Mouse (Mus musculus) intestine, postnatal 0 days (tissue): ENCODE results near the gene Ipcef1. TPM values are rescaled to one million over a fixed set of nuclear protein-coding genes. Genes with fewer than 3 reads are reported as not detected.

Experiments
- ATAC-seq: fragments of 200-750 bp; cut with Nextera tagmentation; 2 replicates; pipeline ENCODE4 v1.8.0; 2017; ENCODE audit warnings: mild to moderate bottlenecking, moderate TSS enrichment, moderate library complexity
- H3K27ac ChIP-seq: fragments of 300-500 bp; sonication (generic); 2 replicates; pipeline ENCODE4 v1.5.1; 2014; ENCODE audit warnings: mild to moderate bottlenecking, low read depth, low read length, moderate library complexity
- H3K27me3 ChIP-seq: fragments of 300-500 bp; sonication (generic); replicated peaks from 2 replicates; pipeline ENCODE4 v1.6.1; 2014; ENCODE audit warnings: low read length, mixed read lengths; ENCODE audit not compliant: control insufficient read depth, insufficient read depth
- H3K36me3 ChIP-seq: fragments of 300-500 bp; sonication (generic); 2 replicates; pipeline ENCODE4 v1.6.1; 2014; ENCODE audit warnings: mild to moderate bottlenecking, moderate library complexity; ENCODE audit not compliant: control insufficient read depth, insufficient read depth
- H3K4me1 ChIP-seq: fragments of 300-500 bp; sonication (generic); replicated peaks from 2 replicates; pipeline ENCODE4 v1.6.1; 2014; ENCODE audit warnings: antibody characterized with exemption, low read length, mixed read lengths; ENCODE audit not compliant: control insufficient read depth, insufficient read depth
- H3K4me2 ChIP-seq: fragments of 300-500 bp; sonication (generic); replicated peaks from 2 replicates; pipeline ENCODE4 v1.6.1; 2014; ENCODE audit warnings: low read depth, mild to moderate bottlenecking, moderate library complexity
- H3K4me3 ChIP-seq: fragments of 300-500 bp; sonication (generic); 2 replicates; pipeline ENCODE4 v1.5.1; 2014; ENCODE audit warnings: low read depth, low read length
- H3K9ac ChIP-seq: fragments of 300-500 bp; sonication (generic); 2 replicates; pipeline ENCODE4 v1.6.1; 2014; ENCODE audit warnings: mild to moderate bottlenecking, low read depth, low read length
- H3K9me3 ChIP-seq: fragments of 300-500 bp; sonication (generic); 2 replicates; pipeline ENCODE4 v1.6.1; 2016; ENCODE audit warnings: mixed run types; ENCODE audit not compliant: control insufficient read depth
- CTCF ChIP-seq: sonication (generic); IDR thresholded peaks from 2 replicates; pipeline ENCODE4 v1.5.1; 2016; ENCODE audit warnings: low read depth, mild to moderate bottlenecking, control low read depth, antibody characterized with exemption, moderate library complexity
- WGBS: fragments of 180-500 bp; shearing (Covaris S2); extraction: QIAGEN DNeasy Blood & Tissue Kit; methylation state at CpG from one replicate; pipeline ENCODE4 v1.1.7; 2014; 5-methylcytosine and 5-hydroxymethylcytosine counted together
- polyA plus RNA-seq: library from polyadenylated mRNA; unstranded; fragments of >200 nt; fragmentation: Nextera tagmentation; extraction: Ambion mirVana; gene quantifications from 2 replicates; pipeline ENCODE4 v1.2.1, GENCODE M21; 2015

Gene Ipcef1
- polyA plus RNA-seq, 1 experiment from 2014 or later = 0.12 TPM

DNA sequence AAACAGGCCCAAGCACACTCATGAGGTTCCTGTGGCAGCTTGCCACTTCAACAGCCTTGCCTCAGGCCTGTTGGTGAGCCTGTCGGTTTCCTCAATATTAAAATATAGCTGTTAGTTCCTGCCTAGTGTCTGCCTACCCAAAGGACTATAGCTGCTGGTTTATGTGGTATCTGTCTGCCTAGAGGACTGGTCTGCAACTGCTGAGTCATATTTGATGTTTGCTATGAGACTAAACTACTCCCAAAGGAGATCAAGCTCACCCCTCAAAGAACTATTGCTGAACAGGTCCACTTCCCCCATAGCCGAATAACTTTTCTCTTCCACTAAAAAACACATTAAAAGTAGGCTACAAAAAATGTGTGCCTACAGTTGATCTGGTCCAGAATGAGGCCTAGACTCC lies 22.0 kb upstream of the Ipcef1 start:
- WGBS = 89% methylated on average over 2 of the region's 2 CpGs
- no peak for ATAC-seq
- Histone ChIP-seq H3K36me3 (no peaks in the 10 kb centered on the region), H3K9ac (no peak overlapping the region), H3K27me3 (no peaks in the 10 kb centered on the region), H3K9me3 (no peaks in the 10 kb centered on the region), H3K4me3 (no peak overlapping the region), H3K4me1 (no peaks in the 10 kb centered on the region), H3K4me2 (no peak overlapping the region), H3K27ac (no peak overlapping the region)
- TF ChIP-seq CTCF = no peak

DNA sequence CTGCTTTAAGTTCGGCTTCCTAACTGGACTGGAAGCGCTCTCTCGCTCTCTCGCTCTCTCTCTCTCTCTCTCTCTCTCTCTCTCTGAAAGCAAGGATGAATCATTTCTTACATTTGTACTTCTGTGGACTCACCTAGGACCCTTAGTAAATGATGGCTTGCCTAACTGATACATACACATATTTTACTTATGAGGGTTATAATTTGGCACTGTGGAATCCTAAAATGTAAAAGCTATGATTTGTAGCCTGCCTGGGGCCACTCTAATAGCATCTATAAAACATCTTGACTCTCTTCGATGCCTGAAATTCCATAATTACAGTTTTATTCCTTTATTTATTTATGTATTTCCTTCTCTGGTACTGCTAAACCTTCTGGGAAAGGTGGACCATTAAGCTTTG lies 18.6 kb upstream of the Ipcef1 start:
- Histone ChIP-seq H3K9me3 (no peaks in the 10 kb centered on the region), H3K27ac (no peak overlapping the region), H3K4me3 (no peak overlapping the region), H3K9ac (no peak overlapping the region), H3K4me2 (no peak overlapping the region), H3K4me1 (no peaks in the 10 kb centered on the region), H3K36me3 (no peaks in the 10 kb centered on the region), H3K27me3 (no peaks in the 10 kb centered on the region)
- no peak for ATAC-seq
- 67% methylated on average over 5 of the region's 5 CpGs for WGBS
- TF ChIP-seq CTCF = no peak

DNA sequence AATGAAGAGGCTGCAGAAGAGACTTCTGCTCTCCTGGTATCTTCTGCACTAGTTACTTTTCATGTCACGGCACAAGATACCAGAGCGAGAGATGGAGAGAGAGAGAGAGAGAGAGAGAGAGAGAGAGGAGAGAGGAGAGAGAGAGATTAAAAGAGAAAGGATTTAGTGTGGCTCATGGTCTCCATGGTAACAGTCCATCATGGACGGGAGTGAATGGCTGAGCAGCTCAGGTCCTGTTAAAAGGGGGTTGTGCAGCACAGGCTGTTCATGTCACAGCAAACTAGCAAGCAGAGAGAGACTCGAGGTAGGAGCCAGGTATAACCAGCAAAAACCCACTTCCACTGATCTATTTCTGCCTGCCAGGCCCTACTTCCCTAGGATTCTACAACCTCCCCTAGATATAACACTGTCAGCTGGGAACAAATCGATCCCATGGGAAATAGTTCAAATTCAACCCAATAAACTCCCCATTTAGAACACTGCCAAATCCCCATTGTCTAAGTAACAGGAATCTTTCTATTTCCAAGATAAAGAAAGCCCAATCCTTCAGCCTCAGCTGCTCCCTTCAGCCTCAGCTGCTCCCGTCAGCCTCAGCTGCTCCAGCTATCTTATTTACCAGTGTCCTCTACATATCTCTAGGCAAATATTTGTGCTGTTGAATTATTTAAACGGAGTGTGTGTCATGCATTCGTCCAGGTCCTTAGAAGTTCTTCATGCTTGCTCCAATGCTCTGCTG lies 18.0 kb upstream of the Ipcef1 start:
- H3K9ac ChIP-seq = no peak overlapping the region
- no peaks in the 10 kb centered on the region for H3K36me3 ChIP-seq
- no peaks in the 10 kb centered on the region for H3K27me3 ChIP-seq
- no peak overlapping the region for H3K27ac ChIP-seq
- no peaks in the 10 kb centered on the region for H3K4me1 ChIP-seq
- no peak overlapping the region for H3K4me3 ChIP-seq
- no peak for TF ChIP-seq CTCF
- H3K4me2 ChIP-seq = no peak overlapping the region
- 51% methylated on average over 8 of the region's 8 CpGs for WGBS
- H3K9me3 ChIP-seq = no peaks in the 10 kb centered on the region
- no peak for ATAC-seq

DNA sequence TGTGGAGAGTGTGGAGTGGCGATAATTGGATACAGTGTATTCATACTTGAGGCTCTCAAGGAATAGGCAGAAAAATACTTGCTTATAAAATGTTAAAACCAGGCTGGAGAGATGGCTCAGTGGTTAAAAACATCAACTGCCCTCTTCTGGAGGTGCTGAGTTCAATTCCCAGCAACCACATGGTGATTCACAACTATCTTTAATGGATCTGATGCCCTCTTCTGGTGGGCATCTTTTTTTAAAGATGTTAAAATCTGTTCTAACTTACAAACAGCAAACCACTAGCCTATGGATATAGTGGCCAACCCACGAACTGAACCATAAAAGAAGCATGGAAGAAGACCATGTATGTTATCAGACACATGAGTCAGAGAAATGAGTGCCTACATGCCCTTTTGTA lies 16.8 kb upstream of the Ipcef1 start:
- no peak overlapping the region for H3K9ac ChIP-seq
- no peaks in the 10 kb centered on the region for H3K36me3 ChIP-seq
- H3K27me3 ChIP-seq = no peaks in the 10 kb centered on the region
- TF ChIP-seq CTCF = peak; percentile 23
- no peak overlapping the region for H3K4me3 ChIP-seq
- H3K27ac ChIP-seq = no peak overlapping the region
- WGBS = 83% methylated on average over 2 of the region's 2 CpGs
- no peak overlapping the region for H3K4me2 ChIP-seq
- H3K4me1 ChIP-seq = no peaks in the 10 kb centered on the region
- no peak for ATAC-seq
- no peaks in the 10 kb centered on the region for H3K9me3 ChIP-seq

DNA sequence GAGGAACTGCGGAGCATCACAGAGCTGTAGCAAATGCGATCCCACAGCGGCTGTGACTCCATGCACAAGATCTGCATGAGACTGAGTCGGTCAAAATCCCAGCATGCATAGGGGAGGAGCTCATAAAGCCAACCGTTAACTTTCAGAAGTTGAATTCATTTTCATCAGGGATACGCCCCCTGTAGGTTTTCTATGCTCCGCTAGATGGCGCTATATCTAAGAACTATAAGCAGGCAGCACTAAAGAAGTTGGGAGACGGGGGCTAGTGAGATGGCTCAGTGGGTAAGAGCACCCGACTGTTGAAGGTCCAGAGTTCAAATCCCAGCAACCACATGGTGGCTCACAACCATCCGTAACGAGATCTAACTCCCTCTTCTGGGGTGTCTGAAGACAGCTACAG lies 16.3 kb upstream of the Ipcef1 start:
- Histone ChIP-seq H3K4me2 (no peak overlapping the region), H3K9ac (no peak overlapping the region), H3K36me3 (no peaks in the 10 kb centered on the region), H3K27me3 (no peaks in the 10 kb centered on the region), H3K27ac (no peak overlapping the region), H3K4me1 (no peaks in the 10 kb centered on the region), H3K4me3 (no peak overlapping the region), H3K9me3 (no peaks in the 10 kb centered on the region)
- peak; percentile 48 for TF ChIP-seq CTCF
- no peak for ATAC-seq
- 71% methylated on average over 12 of the region's 12 CpGs for WGBS

DNA sequence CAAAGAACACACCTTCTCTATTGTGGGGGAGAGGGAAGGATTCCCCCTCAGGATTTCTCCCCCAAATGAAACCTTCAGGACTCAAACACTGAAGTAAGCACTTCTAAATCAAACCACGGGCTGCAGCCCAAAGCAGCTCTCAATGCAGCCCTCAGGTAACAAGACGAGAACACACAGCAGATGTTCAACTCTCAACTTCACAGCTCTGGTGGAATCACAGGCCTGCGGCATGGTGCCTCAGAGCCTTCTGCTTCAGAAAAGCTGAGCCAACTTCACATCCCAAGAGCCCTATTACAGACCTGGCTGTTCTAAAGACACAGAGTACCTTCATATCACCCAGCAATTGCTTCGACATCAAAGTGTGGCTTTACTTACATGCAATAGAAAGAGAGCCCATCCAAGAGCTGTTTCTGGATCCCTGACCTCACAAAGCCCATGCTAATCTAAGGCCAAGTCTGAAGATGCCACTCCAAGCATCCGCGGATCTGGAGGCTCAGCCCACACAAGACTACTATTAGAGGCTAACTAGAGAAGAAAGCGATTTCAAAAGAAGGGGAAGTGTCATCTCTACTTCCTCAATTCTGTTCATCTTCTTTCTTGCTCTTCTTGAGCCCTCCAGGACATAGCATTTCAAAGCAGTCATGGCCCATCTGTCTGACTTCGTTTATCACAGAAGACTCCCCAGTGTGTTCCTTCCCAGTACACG lies 11.6 kb upstream of the Ipcef1 start:
- no peak overlapping the region for H3K9ac ChIP-seq
- H3K9me3 ChIP-seq = no peaks in the 10 kb centered on the region
- no peak for ATAC-seq
- no peaks in the 10 kb centered on the region for H3K4me1 ChIP-seq
- no peak overlapping the region for H3K27ac ChIP-seq
- no peak overlapping the region for H3K4me2 ChIP-seq
- TF ChIP-seq CTCF = no peak
- WGBS = 85% methylated on average over 9 of the region's 9 CpGs
- no peaks in the 10 kb centered on the region for H3K27me3 ChIP-seq
- no peaks in the 10 kb centered on the region for H3K36me3 ChIP-seq
- H3K4me3 ChIP-seq = no peak overlapping the region
